Mouse (Mus musculus) cortical plate, adult 2 months (tissue): Measurements from ENCODE around the gene Tmco4.

Experiments used
- CTCF ChIP-seq: fragments of 200-500 bp; IDR thresholded peaks from 2 replicates; pipeline ENCODE4 v1.5.1; 2011; ENCODE audit warnings: mild to moderate bottlenecking, control low read depth, low read length; ENCODE audit not compliant: insufficient read depth; ENCODE audit errors: extremely low read depth
- POLR2A ChIP-seq: fragments of 200-500 bp; IDR thresholded peaks from 2 replicates; pipeline ENCODE4 v1.6.1; 2011; ENCODE audit warnings: mild to moderate bottlenecking, low read length, control low read depth; ENCODE audit not compliant: insufficient read depth; ENCODE audit errors: extremely low read depth

- TF ChIP-seq CTCF, result no peak
- no peak for TF ChIP-seq POLR2A
Measured at GRCm38 (mm10) chr4:138948257-138948656, 24.4 kb upstream of the Tmco4 start.
